ENCODE assay signal across 8 mouse cellular contexts in genomic region chr7:113242688-113243087, GRCm38 (mm10). TPM values are rescaled to one million over a fixed set of nuclear protein-coding genes. Genes with fewer than 3 reads are reported as not detected.
DNase-seq lines count a peak whose midpoint lies in the region; ATAC-seq lines count a peak whose summit lies in the region.
"Had no signal": no experiment of that assay in that cellular context is flagged by ENCODE, and none has a peak within 500 bp of the region (broad histone marks: within the 10 kb centered on the region; RNA-seq: fewer than 3 reads in every experiment).

No protein-coding gene starts in this region.

- no peak overlapping the region for H3K9ac ChIP-seq in midbrain, embryonic 11.5 days (ENCODE audit: low read length)
- H3K9ac ChIP-seq in midbrain, embryonic 14.5 days (replicated peaks; ENCODE audit: low read length) = no peak overlapping the region

- no peaks in the 10 kb centered on the region for H3K9me3 ChIP-seq in midbrain, embryonic 11.5 days (ENCODE audit: control insufficient read depth, low read length)
- H3K9me3 ChIP-seq in midbrain, embryonic 10.5 days (replicated peaks) = no peaks in the 10 kb centered on the region
- no peaks in the 10 kb centered on the region for H3K9me3 ChIP-seq in midbrain, embryonic 14.5 days (ENCODE audit: control insufficient read depth, low read length)

- H3K27ac ChIP-seq in midbrain, embryonic 11.5 days (ENCODE audit: low read depth, low read length) = no peak overlapping the region
- no peak overlapping the region for H3K27ac ChIP-seq in midbrain, embryonic 10.5 days (replicated peaks)
- H3K27ac ChIP-seq in midbrain, embryonic 14.5 days (replicated peaks; ENCODE audit: low read depth, low read length) = no peak overlapping the region

- no peak for ATAC-seq in midbrain, embryonic 11.5 days (ENCODE audit: low FRiP score)
- ATAC-seq in megakaryocyte, adult 5-6 weeks (ENCODE audit: poor library complexity, severe bottlenecking) = no peak
- ATAC-seq in midbrain, embryonic 14.5 days (ENCODE audit: low FRiP score, low TSS enrichment) = no peak

- 88% methylated on average over 6 of the region's 6 CpGs for WGBS in midbrain, embryonic 11.5 days
- WGBS in midbrain, embryonic 10.5 days = 91% methylated on average over 6 of the region's 6 CpGs
- WGBS in midbrain, embryonic 14.5 days = 75% methylated on average over 6 of the region's 6 CpGs

- H3K27me3 ChIP-seq in midbrain, embryonic 11.5 days (ENCODE audit: control insufficient read depth, insufficient read depth, low read length) = no peaks in the 10 kb centered on the region
- H3K27me3 ChIP-seq in midbrain, embryonic 10.5 days (ENCODE audit: low read depth, poor library complexity, severe bottlenecking) = no peaks in the 10 kb centered on the region
- no peaks in the 10 kb centered on the region for H3K27me3 ChIP-seq in midbrain, embryonic 14.5 days (ENCODE audit: control insufficient read depth, insufficient read depth, low read length)

- no peak overlapping the region for H3K4me2 ChIP-seq in midbrain, embryonic 11.5 days
- no peak overlapping the region for H3K4me2 ChIP-seq in midbrain, embryonic 14.5 days (ENCODE audit: low read length)

- no peaks in the 10 kb centered on the region for H3K36me3 ChIP-seq in midbrain, embryonic 11.5 days (ENCODE audit: control insufficient read depth, insufficient read depth, low read length)
- H3K36me3 ChIP-seq in midbrain, embryonic 10.5 days = no peaks in the 10 kb centered on the region
- no peaks in the 10 kb centered on the region for H3K36me3 ChIP-seq in midbrain, embryonic 14.5 days (ENCODE audit: control insufficient read depth, insufficient read depth, low read length)

- no peak overlapping the region for H3K4me3 ChIP-seq in midbrain, embryonic 11.5 days (ENCODE audit: low read depth, low read length)
- H3K4me3 ChIP-seq in midbrain, embryonic 10.5 days = no peak overlapping the region
- no peak overlapping the region for H3K4me3 ChIP-seq in midbrain, embryonic 14.5 days (replicated peaks; ENCODE audit: low read depth, low read length)
- H3K4me3 ChIP-seq: megakaryocyte, embryonic 14.5 days had no signal

- no peaks in the 10 kb centered on the region for H3K4me1 ChIP-seq in midbrain, embryonic 11.5 days (ENCODE audit: control insufficient read depth, insufficient read depth, low read length)
- no peaks in the 10 kb centered on the region for H3K4me1 ChIP-seq in midbrain, embryonic 10.5 days
- H3K4me1 ChIP-seq in midbrain, embryonic 14.5 days (ENCODE audit: control insufficient read depth, insufficient read depth, low read length) = no peaks in the 10 kb centered on the region
- H3K4me1 ChIP-seq: megakaryocyte, embryonic 14.5 days had no signal

- peak; percentile 2 for DNase-seq in midbrain, embryonic 11.5 days (ENCODE audit: low spot score, missing footprints)
- DNase-seq in midbrain, embryonic 10.5 days (ENCODE audit: low spot score) = no peak
- peak; percentile 89 for DNase-seq in adrenal gland, postnatal 14 days
- DNase-seq in gastrocnemius, adult 18-20 months (ENCODE audit: low spot score) = peak; percentile 71
- peak; percentile 53 to 75 for DNase-seq in lung, adult 18-20 months
- DNase-seq in midbrain, embryonic 14.5 days = no peak

RNA-seq across cellular contexts. Expression of gene Arntl, which starts 35.4 kb away (rescaled TPM):
- polyA plus RNA-seq in midbrain, embryonic 11.5 days (2014; fragmentation: Nextera tagmentation; extraction: Ambion mirVana) = 5.1 and 6.4 TPM in 2 replicates
- polyA plus RNA-seq in midbrain, embryonic 10.5 days (2016; fragmentation: Nextera tagmentation; extraction: Ambion mirVana) = 6.6 and 7.0 TPM in 2 replicates
- 30.6 and 41.6 TPM in 2 replicates for total RNA-seq in adrenal gland, postnatal 14 days (2021)
- 10 to 100 TPM; 21.9 to 31.8 TPM for total RNA-seq in gastrocnemius, adult 18-20 months (2021)
- 7.3 and 8.9 TPM in 2 replicates for total RNA-seq in megakaryocyte, adult 5-6 weeks (2015)
- 8.3 and 9.5 TPM in 2 replicates for total RNA-seq in megakaryocyte, adult 5-6 weeks (2017)
- polyA plus RNA-seq in midbrain, embryonic 14.5 days (2014; fragmentation: Nextera tagmentation; extraction: Ambion mirVana) = 16.1 TPM in 2 replicates

Comparison
In these comparisons a context has a peak if more than half of its experiments do, and no peak if none do; other contexts are left out.
1. DNase-seq: peak in midbrain, embryonic 11.5 days (single experiment), adrenal gland, postnatal 14 days (single experiment), gastrocnemius, adult 18-20 months (single experiment) and lung, adult 18-20 months (2 of 2); none in midbrain, embryonic 10.5 days (single experiment) and midbrain, embryonic 14.5 days (single experiment).